Mouse (Mus musculus): ENCODE measurements at regions not wholly inside any gene's neighbourhood (a gene's known extent, or its start where the extent isn't known, plus 50 kb on each side); places are given as distances from the start of the nearest gene placed in this dataset.

DNA sequence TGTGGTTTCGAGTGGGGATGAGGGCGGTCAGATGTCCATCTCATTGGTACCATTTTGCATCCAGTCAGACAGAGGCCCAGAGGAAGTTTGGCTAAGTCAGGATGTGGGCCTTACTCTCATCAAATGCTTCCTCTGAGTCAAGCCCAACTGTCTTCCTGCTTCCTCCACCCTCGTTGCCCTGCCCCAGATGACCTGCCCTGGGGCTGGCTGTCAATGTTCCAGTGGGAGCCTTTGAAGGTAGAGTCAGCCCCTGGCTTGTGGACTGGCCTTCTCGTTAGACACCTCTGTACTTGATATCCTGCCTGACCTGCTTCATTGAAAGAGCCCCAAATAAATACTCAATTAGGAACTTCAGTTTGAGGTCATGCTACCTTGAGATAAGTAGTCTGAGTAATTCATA, 179.4 kb downstream of the Plpp3 start:
- no peaks in the 10 kb centered on the region for H3K4me1 ChIP-seq (replicated peaks; ENCODE audit: control insufficient read depth, insufficient read depth, low read length)
- H3K9ac ChIP-seq (ENCODE audit: low read depth, low read length): no peak overlapping the region
- no peak for DNase-seq (ENCODE audit: low spot score)
- H3K27ac ChIP-seq (ENCODE audit: low read depth, low read length): no peak overlapping the region
- no peak for ATAC-seq (replicated peaks; ENCODE audit: low FRiP score)
- H3K27me3 ChIP-seq (replicated peaks; ENCODE audit: control insufficient read depth, insufficient read depth, low read length): no peaks in the 10 kb centered on the region
- no peaks in the 10 kb centered on the region for H3K9me3 ChIP-seq (ENCODE audit: control insufficient read depth, low read length)
- H3K4me3 ChIP-seq (ENCODE audit: low read depth, low read length): no peak overlapping the region
- no peak overlapping the region for H3K4me2 ChIP-seq
- no peaks in the 10 kb centered on the region for H3K36me3 ChIP-seq (ENCODE audit: control insufficient read depth, insufficient read depth, low read length)
- WGBS: 58% methylated on average over 4 of the region's 4 CpGs

DNA sequence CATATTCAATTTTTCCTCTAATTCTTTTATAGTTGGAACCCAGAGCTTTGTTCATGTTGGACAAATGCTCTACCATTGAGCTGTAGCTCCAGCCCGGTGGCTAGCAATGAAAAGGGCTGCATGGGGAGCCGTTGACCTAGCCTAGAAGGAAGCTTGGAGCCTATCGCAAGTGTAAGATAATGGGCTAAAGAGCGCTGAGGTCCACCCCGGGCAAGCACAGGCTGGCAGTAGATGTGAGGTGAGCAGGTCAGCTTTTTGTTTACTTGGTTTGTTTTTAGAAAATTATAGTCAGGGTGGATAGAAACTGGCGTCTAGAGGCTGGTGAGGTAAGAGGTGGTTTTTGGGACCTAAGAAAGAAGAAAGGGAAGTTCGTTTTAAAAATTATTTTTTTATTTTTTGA, 181.0 kb downstream of the Plpp3 start:
- H3K27ac ChIP-seq (ENCODE audit: low read depth, low read length): no peak overlapping the region
- no peak overlapping the region for H3K9ac ChIP-seq (ENCODE audit: low read depth, low read length)
- no peak overlapping the region for H3K4me3 ChIP-seq (ENCODE audit: low read depth, low read length)
- H3K4me1 ChIP-seq (replicated peaks; ENCODE audit: control insufficient read depth, insufficient read depth, low read length): no peaks in the 10 kb centered on the region
- no peak for DNase-seq (ENCODE audit: low spot score)
- H3K4me2 ChIP-seq: no peak overlapping the region
- no peaks in the 10 kb centered on the region for H3K27me3 ChIP-seq (replicated peaks; ENCODE audit: control insufficient read depth, insufficient read depth, low read length)
- H3K9me3 ChIP-seq (ENCODE audit: control insufficient read depth, low read length): no peaks in the 10 kb centered on the region
- WGBS: 76% methylated on average over 7 of the region's 7 CpGs
- no peaks in the 10 kb centered on the region for H3K36me3 ChIP-seq (ENCODE audit: control insufficient read depth, insufficient read depth, low read length)
- ATAC-seq (replicated peaks; ENCODE audit: low FRiP score): no peak

DNA sequence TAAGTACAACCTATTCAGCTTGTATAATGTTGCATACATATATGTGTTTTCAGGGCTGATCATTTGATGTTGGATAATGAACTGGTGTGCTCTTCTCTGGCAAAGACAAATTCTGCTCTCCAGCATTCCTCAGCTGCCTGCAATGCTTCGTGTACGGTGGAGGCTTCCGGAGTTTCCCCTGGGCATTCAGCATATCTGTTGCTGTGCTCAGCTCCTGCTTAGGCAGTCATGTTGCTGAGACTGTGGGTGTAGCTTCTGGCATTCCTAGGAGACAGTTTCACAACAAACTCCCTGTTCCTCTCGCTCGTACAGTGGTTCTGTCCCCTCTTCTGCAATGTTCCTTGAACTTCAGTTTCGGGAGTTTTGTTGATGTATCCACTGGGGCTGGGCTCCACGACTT, 181.7 kb downstream of the Plpp3 start:
- 77% methylated on average over 7 of the region's 7 CpGs for WGBS

DNA sequence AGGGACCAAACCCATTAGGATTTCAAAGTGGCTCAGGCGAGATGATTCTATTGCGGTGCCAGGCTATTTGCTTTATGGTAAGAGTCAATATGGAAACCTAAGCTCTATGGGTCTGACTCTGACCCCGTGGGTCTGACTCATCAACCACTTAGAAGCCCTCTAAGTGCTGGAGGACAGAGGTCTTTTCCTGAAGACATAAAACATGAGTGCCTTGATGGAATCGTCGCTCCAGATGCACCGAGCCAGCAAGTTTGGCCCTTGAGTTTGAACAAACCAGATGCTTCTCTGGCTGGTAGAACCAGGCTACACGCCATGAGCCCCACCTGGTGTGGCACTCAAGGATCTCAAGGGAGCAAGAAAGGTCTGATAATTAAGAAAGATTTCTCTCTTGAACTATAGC, 184.1 kb downstream of the Plpp3 start:
- no peak overlapping the region for H3K4me2 ChIP-seq
- no peaks in the 10 kb centered on the region for H3K9me3 ChIP-seq (ENCODE audit: control insufficient read depth, low read length)
- no peaks in the 10 kb centered on the region for H3K36me3 ChIP-seq (ENCODE audit: control insufficient read depth, insufficient read depth, low read length)
- no peak overlapping the region for H3K9ac ChIP-seq (ENCODE audit: low read depth, low read length)
- no peak overlapping the region for H3K27ac ChIP-seq (ENCODE audit: low read depth, low read length)
- 76% methylated on average over 7 of the region's 7 CpGs for WGBS
- no peaks in the 10 kb centered on the region for H3K4me1 ChIP-seq (replicated peaks; ENCODE audit: control insufficient read depth, insufficient read depth, low read length)
- ATAC-seq (replicated peaks; ENCODE audit: low FRiP score) (no peak), DNase-seq (ENCODE audit: low spot score) (no peak)
- no peaks in the 10 kb centered on the region for H3K27me3 ChIP-seq (replicated peaks; ENCODE audit: control insufficient read depth, insufficient read depth, low read length)
- no peak overlapping the region for H3K4me3 ChIP-seq (ENCODE audit: low read depth, low read length)

More for the DNA sequence above, 181.7 kb downstream of the Plpp3 start:
- no peaks in the 10 kb centered on the region for H3K27me3 ChIP-seq (replicated peaks; ENCODE audit: control insufficient read depth, insufficient read depth, low read length)
- no peak overlapping the region for H3K9ac ChIP-seq (ENCODE audit: low read depth, low read length)
- DNase-seq (ENCODE audit: low spot score): no peak
- no peak overlapping the region for H3K4me2 ChIP-seq
- no peak overlapping the region for H3K4me3 ChIP-seq (ENCODE audit: low read depth, low read length)
- ATAC-seq (replicated peaks; ENCODE audit: low FRiP score): no peak
- no peak overlapping the region for H3K27ac ChIP-seq (ENCODE audit: low read depth, low read length)
- no peaks in the 10 kb centered on the region for H3K4me1 ChIP-seq (replicated peaks; ENCODE audit: control insufficient read depth, insufficient read depth, low read length)
- H3K36me3 ChIP-seq (ENCODE audit: control insufficient read depth, insufficient read depth, low read length): no peaks in the 10 kb centered on the region
- H3K9me3 ChIP-seq (ENCODE audit: control insufficient read depth, low read length): no peaks in the 10 kb centered on the region

DNA sequence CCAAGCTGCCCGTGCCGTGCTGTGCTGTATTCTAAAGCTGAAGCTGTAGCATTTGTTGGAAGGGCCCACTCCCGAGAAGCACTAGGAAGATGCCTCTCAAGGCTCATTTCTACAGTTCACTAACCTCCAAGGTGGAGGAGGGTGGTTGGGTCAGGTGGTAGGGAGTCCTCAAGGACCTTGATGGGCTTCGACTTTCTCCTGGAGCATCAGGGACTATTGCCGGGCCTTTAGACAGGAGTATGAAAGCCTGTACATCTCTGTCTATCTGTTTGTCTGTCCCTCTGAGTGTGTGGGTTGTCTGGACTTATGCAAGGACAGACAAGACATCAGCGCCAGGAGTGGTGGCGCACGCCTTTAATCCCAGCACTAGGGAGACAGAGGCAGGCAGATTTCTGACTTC, 189.7 kb downstream of the Plpp3 start:
- no peaks in the 10 kb centered on the region for H3K36me3 ChIP-seq (ENCODE audit: control insufficient read depth, insufficient read depth, low read length)
- 88% methylated on average over 8 of the region's 8 CpGs for WGBS
- ATAC-seq (replicated peaks; ENCODE audit: low FRiP score): no peak
- H3K4me2 ChIP-seq: no peak overlapping the region
- no peaks in the 10 kb centered on the region for H3K4me1 ChIP-seq (replicated peaks; ENCODE audit: control insufficient read depth, insufficient read depth, low read length)
- H3K27ac ChIP-seq (ENCODE audit: low read depth, low read length): no peak overlapping the region
- H3K9me3 ChIP-seq (ENCODE audit: control insufficient read depth, low read length): no peaks in the 10 kb centered on the region
- H3K9ac ChIP-seq (ENCODE audit: low read depth, low read length): no peak overlapping the region
- no peak overlapping the region for H3K4me3 ChIP-seq (ENCODE audit: low read depth, low read length)
- DNase-seq (ENCODE audit: low spot score): no peak
- no peaks in the 10 kb centered on the region for H3K27me3 ChIP-seq (replicated peaks; ENCODE audit: control insufficient read depth, insufficient read depth, low read length)

DNA sequence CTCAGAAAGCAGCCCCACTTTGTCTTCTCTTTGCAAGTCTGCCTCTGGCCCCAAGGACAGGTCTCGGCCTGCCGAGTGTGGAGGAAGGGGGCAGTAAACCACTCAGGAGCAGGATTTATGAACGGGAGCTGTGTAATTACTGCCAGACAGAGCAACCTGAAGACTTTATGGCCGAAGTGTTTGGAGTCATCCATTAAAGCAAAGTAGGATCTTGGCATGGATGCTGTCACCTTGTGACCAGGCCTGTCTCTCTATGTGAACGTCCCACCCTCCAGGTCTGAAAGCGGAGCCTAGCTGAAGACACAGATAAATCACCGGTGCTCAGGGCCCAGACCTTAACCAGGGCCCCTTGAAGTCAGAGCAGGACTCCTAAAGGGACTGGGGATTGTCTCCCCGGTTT, 190.8 kb downstream of the Plpp3 start:
- WGBS: 61% methylated on average over 8 of the region's 8 CpGs
- Histone ChIP-seq H3K9ac (ENCODE audit: low read depth, low read length) (no peak overlapping the region), H3K27me3 (replicated peaks; ENCODE audit: control insufficient read depth, insufficient read depth, low read length) (no peaks in the 10 kb centered on the region), H3K9me3 (ENCODE audit: control insufficient read depth, low read length) (no peaks in the 10 kb centered on the region), H3K36me3 (ENCODE audit: control insufficient read depth, insufficient read depth, low read length) (no peaks in the 10 kb centered on the region), H3K27ac (ENCODE audit: low read depth, low read length) (no peak overlapping the region), H3K4me3 (ENCODE audit: low read depth, low read length) (no peak overlapping the region), H3K4me1 (replicated peaks; ENCODE audit: control insufficient read depth, insufficient read depth, low read length) (no peaks in the 10 kb centered on the region), H3K4me2 (no peak overlapping the region)
- ATAC-seq (replicated peaks; ENCODE audit: low FRiP score) (no peak), DNase-seq (ENCODE audit: low spot score) (no peak)

DNA sequence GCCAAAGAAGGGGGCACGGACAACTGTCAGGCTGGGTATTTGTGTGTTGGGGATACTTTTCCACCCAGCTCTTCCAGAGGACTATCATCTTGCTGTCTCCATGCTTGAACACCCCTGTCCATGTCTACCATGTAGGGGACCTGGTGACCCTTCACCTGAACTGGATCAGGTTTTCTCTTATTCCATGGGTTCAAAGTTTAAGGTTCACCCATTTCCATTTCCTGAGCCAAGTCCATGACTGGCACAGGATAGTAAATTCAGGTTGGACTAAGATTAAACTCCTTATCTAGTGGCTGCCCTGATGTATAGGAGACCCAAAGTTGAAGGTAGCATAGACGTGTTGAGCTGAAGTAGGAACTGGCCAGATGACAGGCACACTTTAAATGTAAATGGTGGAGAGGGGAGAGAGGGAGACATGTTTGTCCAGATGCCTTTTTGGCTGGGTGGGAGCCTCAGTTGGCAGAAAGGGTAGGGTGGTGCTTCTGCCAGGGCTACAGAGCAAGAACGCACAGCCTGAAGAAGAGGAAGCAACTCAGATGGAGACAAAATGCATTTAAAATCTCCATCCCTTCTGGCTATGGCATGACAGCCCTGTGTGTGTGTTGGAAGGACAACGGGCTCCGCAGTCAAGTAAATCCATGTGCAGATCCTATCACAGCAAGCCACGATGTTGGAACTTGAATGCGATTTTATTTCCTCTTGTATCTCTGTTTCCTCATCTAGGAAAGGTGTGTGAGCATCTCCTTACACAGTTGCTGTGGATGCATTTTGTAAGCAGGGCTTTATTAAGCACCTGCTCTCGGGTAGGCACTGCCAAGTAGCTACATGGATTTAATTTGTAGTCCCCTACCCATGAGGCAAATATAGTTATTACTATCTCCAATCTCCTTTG, 192.4 kb downstream of the Plpp3 start:
- H3K36me3 ChIP-seq (ENCODE audit: control insufficient read depth, insufficient read depth, low read length): no peaks in the 10 kb centered on the region
- H3K9ac ChIP-seq (ENCODE audit: low read depth, low read length): no peak overlapping the region

DNA sequence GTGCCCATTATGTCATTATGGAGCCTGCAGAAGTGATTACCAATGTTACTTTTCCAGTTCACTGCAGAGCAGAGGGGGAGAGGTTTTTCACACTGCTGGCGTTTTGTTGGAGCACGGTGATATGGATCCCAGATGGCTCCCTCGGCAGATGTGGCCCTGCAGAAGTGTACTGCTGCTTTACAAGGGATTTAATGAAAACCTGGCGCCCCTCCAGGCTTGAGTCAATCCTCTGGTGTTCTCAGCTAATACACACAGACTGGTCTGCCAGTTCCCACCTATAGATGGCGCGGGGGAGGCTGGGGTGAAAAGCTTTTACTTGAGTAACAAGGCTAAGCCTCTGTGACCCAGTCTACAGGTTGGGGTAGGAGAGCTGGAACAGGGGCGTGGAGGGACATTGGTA, 195.2 kb downstream of the Plpp3 start:
- Histone ChIP-seq H3K27ac (ENCODE audit: low read depth, low read length) (no peak overlapping the region), H3K36me3 (ENCODE audit: control insufficient read depth, insufficient read depth, low read length) (no peaks in the 10 kb centered on the region), H3K4me1 (replicated peaks; ENCODE audit: control insufficient read depth, insufficient read depth, low read length) (no peaks in the 10 kb centered on the region), H3K4me3 (ENCODE audit: low read depth, low read length) (no peak overlapping the region), H3K4me2 (no peak overlapping the region), H3K9me3 (ENCODE audit: control insufficient read depth, low read length) (no peaks in the 10 kb centered on the region), H3K27me3 (replicated peaks; ENCODE audit: control insufficient read depth, insufficient read depth, low read length) (no peaks in the 10 kb centered on the region), H3K9ac (ENCODE audit: low read depth, low read length) (no peak overlapping the region)
- no peak for DNase-seq (ENCODE audit: low spot score)
- no peak for ATAC-seq (replicated peaks; ENCODE audit: low FRiP score)
- WGBS: 68% methylated on average over 7 of the region's 7 CpGs

More for the DNA sequence above, 192.4 kb downstream of the Plpp3 start:
- Histone ChIP-seq H3K4me2 (no peak overlapping the region), H3K27ac (ENCODE audit: low read depth, low read length) (no peak overlapping the region), H3K4me3 (ENCODE audit: low read depth, low read length) (no peak overlapping the region), H3K4me1 (replicated peaks; ENCODE audit: control insufficient read depth, insufficient read depth, low read length) (no peaks in the 10 kb centered on the region), H3K9me3 (ENCODE audit: control insufficient read depth, low read length) (no peaks in the 10 kb centered on the region), H3K27me3 (replicated peaks; ENCODE audit: control insufficient read depth, insufficient read depth, low read length) (no peaks in the 10 kb centered on the region)
- DNase-seq (ENCODE audit: low spot score) (no peak), ATAC-seq (replicated peaks; ENCODE audit: low FRiP score) (no peak)
- WGBS: 85% methylated on average over 8 of the region's 8 CpGs

DNA sequence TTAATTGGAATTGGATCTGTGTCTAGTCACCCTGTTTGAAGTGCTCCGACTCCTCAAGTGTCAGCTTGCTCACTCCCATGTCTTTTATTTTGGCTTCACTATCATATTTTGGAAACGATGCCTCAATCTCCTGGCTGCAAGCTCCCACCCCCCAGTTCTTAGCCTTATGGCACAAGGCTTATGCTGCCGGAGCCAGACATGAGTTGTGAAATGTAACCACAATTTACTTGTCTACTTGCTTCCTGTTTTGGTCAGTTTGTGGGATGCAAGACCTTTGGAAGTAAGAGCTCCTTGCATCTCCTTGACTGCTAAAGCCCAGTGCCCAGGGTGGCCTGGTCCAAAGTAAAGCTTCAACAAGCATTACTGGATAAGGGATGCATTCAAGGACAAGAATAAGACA, 195.8 kb downstream of the Plpp3 start:
- H3K4me1 ChIP-seq (replicated peaks; ENCODE audit: control insufficient read depth, insufficient read depth, low read length): no peaks in the 10 kb centered on the region
- no peak overlapping the region for H3K4me3 ChIP-seq (ENCODE audit: low read depth, low read length)
- H3K27ac ChIP-seq (ENCODE audit: low read depth, low read length): no peak overlapping the region
- no peaks in the 10 kb centered on the region for H3K36me3 ChIP-seq (ENCODE audit: control insufficient read depth, insufficient read depth, low read length)
- H3K27me3 ChIP-seq (replicated peaks; ENCODE audit: control insufficient read depth, insufficient read depth, low read length): no peaks in the 10 kb centered on the region
- no peak overlapping the region for H3K4me2 ChIP-seq
- 68% methylated on average over 3 of the region's 3 CpGs for WGBS
- ATAC-seq (replicated peaks; ENCODE audit: low FRiP score) (no peak), DNase-seq (ENCODE audit: low spot score) (no peak)
- no peaks in the 10 kb centered on the region for H3K9me3 ChIP-seq (ENCODE audit: control insufficient read depth, low read length)
- H3K9ac ChIP-seq (ENCODE audit: low read depth, low read length): no peak overlapping the region
